Mouse (Mus musculus): ENCODE measurements around the gene Vmn1r86. TPM values are rescaled to one million over a fixed set of nuclear protein-coding genes. Genes with fewer than 3 reads are reported as not detected.

The Vmn1r86 gene
- polyA plus RNA-seq, 1 experiment: 0.03 TPM

GRCm38 (mm10) chr7:13054287-13055010, 65.3 kb downstream of the Vmn1r86 start, which contains the start of gene Mzf1:
Gene Mzf1, minus strand, starts transcription at chr7:13054764.
- DNase-seq (ENCODE audit: low read depth): peak; percentile 100
- TF ChIP-seq POLR2A (IDR thresholded peaks at IDR 0.05; ENCODE audit: borderline replicate concordance, extremely low read depth, insufficient read depth, insufficient read length, poor library complexity, severe bottlenecking): peak; percentile 61; the same call in 1 of the 2 replicates
- no peak for TF ChIP-seq CTCF (IDR thresholded peaks at IDR 0.05; ENCODE audit: borderline replicate concordance, extremely low read depth, insufficient read depth, insufficient read length)

DNA sequence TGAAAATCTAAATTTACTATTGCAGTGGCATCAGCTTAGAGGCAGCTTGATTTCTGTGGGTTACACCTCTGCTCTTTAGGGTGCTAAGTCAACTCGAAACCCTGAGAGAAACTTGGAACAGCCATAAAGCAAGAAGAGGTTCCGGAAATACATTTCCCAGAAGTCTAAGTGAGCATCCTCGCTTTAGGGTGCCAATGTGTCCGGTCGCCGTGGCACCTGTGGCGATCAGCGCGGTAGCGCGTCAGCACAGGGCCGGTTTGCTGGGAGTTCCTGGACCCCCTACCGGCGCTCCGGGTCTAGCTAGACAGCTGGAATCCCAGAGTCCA, 65.8 kb downstream of the Vmn1r86 start:
- TF ChIP-seq CTCF (IDR thresholded peaks at IDR 0.05; ENCODE audit: borderline replicate concordance, extremely low read depth, insufficient read depth, insufficient read length) (no peak), POLR2A (IDR thresholded peaks at IDR 0.05; ENCODE audit: borderline replicate concordance, extremely low read depth, insufficient read depth, insufficient read length, poor library complexity, severe bottlenecking) (no peak)
- no peak for DNase-seq (ENCODE audit: low read depth)

DNA sequence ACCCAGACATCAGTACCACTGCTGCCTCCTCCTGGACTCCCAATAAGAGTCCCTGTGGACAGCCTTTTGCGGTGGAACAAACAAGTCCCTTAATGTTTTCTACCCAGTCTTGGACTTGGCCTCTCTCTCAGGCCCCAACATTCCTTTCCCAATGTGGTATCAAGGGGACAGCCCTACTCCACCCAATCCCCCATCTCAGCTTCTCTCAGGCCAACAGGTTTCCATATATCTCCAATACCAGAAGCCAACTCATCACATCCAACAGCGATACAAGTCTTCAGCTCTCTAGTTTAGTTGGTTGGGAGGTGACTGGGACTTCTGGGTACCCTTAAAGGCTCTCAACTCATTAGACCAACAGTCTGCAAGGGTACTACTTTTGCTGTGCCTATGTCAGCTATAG, 66.2 kb downstream of the Vmn1r86 start:
- no peak for DNase-seq (ENCODE audit: low read depth)
- no peak for TF ChIP-seq POLR2A (IDR thresholded peaks at IDR 0.05; ENCODE audit: borderline replicate concordance, extremely low read depth, insufficient read depth, insufficient read length, poor library complexity, severe bottlenecking)
- no peak for TF ChIP-seq CTCF (IDR thresholded peaks at IDR 0.05; ENCODE audit: borderline replicate concordance, extremely low read depth, insufficient read depth, insufficient read length)

DNA sequence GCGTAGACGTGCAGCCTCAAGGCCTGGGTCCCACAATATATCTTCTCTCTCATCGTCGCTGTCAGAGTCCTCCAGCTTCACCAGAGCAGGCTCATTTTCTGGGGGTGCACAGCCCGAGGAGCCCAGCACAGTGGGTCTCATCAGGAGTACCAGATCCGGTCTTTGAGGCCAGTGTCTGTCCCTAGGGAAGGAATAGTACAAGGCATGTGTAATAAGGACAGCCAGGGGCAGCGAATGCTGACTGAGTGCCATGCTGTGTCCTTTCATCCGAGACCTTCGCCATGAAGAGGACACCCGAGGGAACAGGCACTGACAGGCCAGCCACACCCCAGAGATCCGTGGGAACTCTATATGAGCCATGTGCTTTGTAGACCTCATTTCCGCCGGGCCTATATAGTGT, 66.7 kb downstream of the Vmn1r86 start:
- no peak for TF ChIP-seq CTCF (IDR thresholded peaks at IDR 0.05; ENCODE audit: borderline replicate concordance, extremely low read depth, insufficient read depth, insufficient read length)
- no peak for TF ChIP-seq POLR2A (IDR thresholded peaks at IDR 0.05; ENCODE audit: borderline replicate concordance, extremely low read depth, insufficient read depth, insufficient read length, poor library complexity, severe bottlenecking)
- no peak for DNase-seq (ENCODE audit: low read depth)

Other genes with a start within 250 kb of the Vmn1r86 start
- 9.4 and 10.5 TPM in 2 replicates for gene Zfp128, start 238.7 kb downstream of the Vmn1r86 start, polyA plus RNA-seq (2012; rRNA removed)
- 14.2 and 17.8 TPM in 2 replicates for gene Zscan22, start 222.1 kb downstream of the Vmn1r86 start, polyA plus RNA-seq (2012; rRNA removed)
- 2,137 and 2,684 TPM in 2 replicates for gene Rps5, start 197.6 kb downstream of the Vmn1r86 start, polyA plus RNA-seq (2012; rRNA removed)
- gene Rnf225, start 192.5 kb downstream of the Vmn1r86 start, polyA plus RNA-seq (2012; rRNA removed): 2.6 and 3.3 TPM in 2 replicates
- gene Zfp324, start 154.1 kb downstream of the Vmn1r86 start, polyA plus RNA-seq (2012; rRNA removed): 14.1 and 16.1 TPM in 2 replicates
- gene Zfp446, start 142.1 kb downstream of the Vmn1r86 start, polyA plus RNA-seq (2012; rRNA removed): 14.2 and 16.5 TPM in 2 replicates
- gene Slc27a5, start 121.7 kb downstream of the Vmn1r86 start, polyA plus RNA-seq (2012; rRNA removed): 0.75 and 1.9 TPM in 2 replicates
- 585 and 651 TPM in 2 replicates for gene Trim28, start 120.8 kb downstream of the Vmn1r86 start, polyA plus RNA-seq (2012; rRNA removed)
- gene Zbtb45, start 109.9 kb downstream of the Vmn1r86 start, polyA plus RNA-seq (2012; rRNA removed): 54.8 and 54.9 TPM in 2 replicates
- 166 and 170 TPM in 2 replicates for gene Chmp2a, start 85.1 kb downstream of the Vmn1r86 start, polyA plus RNA-seq (2012; rRNA removed)
- gene Ube2m, start 81.6 kb downstream of the Vmn1r86 start, polyA plus RNA-seq (2012; rRNA removed): 373 and 391 TPM in 2 replicates
- 11.8 and 11.9 TPM in 2 replicates for gene Mzf1, start 65.2 kb downstream of the Vmn1r86 start, polyA plus RNA-seq (2012; rRNA removed)
- gene Vmn1r85, start 24.7 kb downstream of the Vmn1r86 start, polyA plus RNA-seq (2012; rRNA removed): 0.03 and 0.07 TPM in 2 replicates
- not detected in 2 replicates for gene Vmn1r87, start 20.2 kb upstream of the Vmn1r86 start, polyA plus RNA-seq (2012; rRNA removed)
- not detected in 2 replicates for gene Vmn1r88, start 39.7 kb upstream of the Vmn1r86 start, polyA plus RNA-seq (2012; rRNA removed)
- gene Vmn1r89, start 93.1 kb upstream of the Vmn1r86 start, polyA plus RNA-seq (2012; rRNA removed): not detected in 2 replicates
- 41.8 and 45.8 TPM in 2 replicates for gene Lig1, start 157.4 kb upstream of the Vmn1r86 start, polyA plus RNA-seq (2012; rRNA removed)
- gene Zswim9, start 158.8 kb upstream of the Vmn1r86 start, polyA plus RNA-seq (2012; rRNA removed): 8.5 and 14.9 TPM in 2 replicates
- gene Pla2g4c, start 204.7 kb upstream of the Vmn1r86 start, polyA plus RNA-seq (2012; rRNA removed): 2.7 and 3.5 TPM in 2 replicates